Comparison of ENCODE assay signal across 19 mouse cellular contexts in the genomic region with DNA sequence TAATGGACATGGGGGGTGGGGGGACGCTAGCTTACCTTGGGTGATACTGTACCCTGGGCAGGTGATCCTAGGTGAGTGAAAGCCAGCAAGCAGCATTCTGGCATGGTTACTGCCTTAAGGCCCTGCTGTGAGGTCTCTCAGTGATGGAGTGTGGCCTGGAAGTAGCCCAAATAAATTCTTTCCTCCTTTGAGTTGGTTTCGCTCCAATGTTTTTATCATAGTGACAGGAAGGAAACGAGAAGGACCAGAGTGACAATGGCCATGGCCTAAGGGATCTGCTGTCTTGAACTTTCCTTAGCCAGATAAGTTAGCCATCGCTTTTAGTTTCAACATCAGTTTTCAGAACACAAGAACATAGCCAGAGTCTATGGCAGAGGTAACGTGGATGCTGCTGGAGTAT.
"Had no signal": no experiment of that assay in that cellular context is flagged by ENCODE, and none has a peak within 500 bp of the region (broad histone marks: within the 10 kb centered on the region; RNA-seq: fewer than 3 reads in every experiment).

No protein-coding gene starts in this region.

- H3K27me3 ChIP-seq: limb, embryonic 12.5 days; limb, embryonic 15.5 days; liver, embryonic 13.5 days; lung, embryonic 15.5 days; midbrain, embryonic 13.5 days; neural tube, embryonic 13.5 days; stomach, embryonic 15.5 days had no signal

- ATAC-seq: intestine, postnatal 0 days; midbrain, embryonic 13.5 days; midbrain, embryonic 16.5 days had no signal

- H3K27ac ChIP-seq: limb, embryonic 12.5 days; limb, embryonic 15.5 days; liver, embryonic 13.5 days; lung, embryonic 15.5 days; midbrain, embryonic 10.5 days; midbrain, embryonic 13.5 days; neural tube, embryonic 13.5 days; stomach, embryonic 15.5 days had no signal

- H3K36me3 ChIP-seq: limb, embryonic 12.5 days; limb, embryonic 15.5 days; liver, embryonic 13.5 days; lung, embryonic 15.5 days; midbrain, embryonic 10.5 days; midbrain, embryonic 13.5 days; neural tube, embryonic 13.5 days; stomach, embryonic 15.5 days had no signal

- H3K4me2 ChIP-seq: limb, embryonic 12.5 days; limb, embryonic 15.5 days; liver, embryonic 13.5 days; lung, embryonic 15.5 days; midbrain, embryonic 13.5 days; neural tube, embryonic 13.5 days; stomach, embryonic 15.5 days had no signal

- H3K9me3 ChIP-seq: limb, embryonic 12.5 days; limb, embryonic 15.5 days; liver, embryonic 13.5 days; lung, embryonic 15.5 days; midbrain, embryonic 10.5 days; midbrain, embryonic 13.5 days; neural tube, embryonic 13.5 days; stomach, embryonic 15.5 days had no signal

- H3K4me1 ChIP-seq: liver, embryonic 13.5 days; lung, embryonic 15.5 days; megakaryocyte, embryonic 14.5 days; midbrain, embryonic 10.5 days; midbrain, embryonic 13.5 days; neural tube, embryonic 13.5 days; stomach, embryonic 15.5 days had no signal

- H3K9ac ChIP-seq: limb, embryonic 12.5 days; limb, embryonic 15.5 days; liver, embryonic 13.5 days; lung, embryonic 15.5 days; midbrain, embryonic 13.5 days; neural tube, embryonic 13.5 days; stomach, embryonic 15.5 days had no signal

- DNase-seq: kidney, postnatal 10 days; kidney, postnatal 4 days; left cerebral cortex, postnatal 4 days; liver, embryonic 13.5 days; retina, postnatal 1 day; right cerebral cortex, postnatal 25 days; spleen, adult 18-20 months; thymus, postnatal 25 days had no signal

- H3K4me3 ChIP-seq: limb, embryonic 12.5 days; limb, embryonic 15.5 days; liver, embryonic 13.5 days; lung, embryonic 15.5 days; megakaryocyte, embryonic 14.5 days; midbrain, embryonic 10.5 days; midbrain, embryonic 13.5 days; myocyte; neural tube, embryonic 13.5 days; stomach, embryonic 15.5 days had no signal
